Mouse (Mus musculus): ENCODE measurements around the gene Fam117a.

- no peak for TF ChIP-seq CTCF (IDR thresholded peaks at IDR 0.05; ENCODE audit: low read depth)
- no peak for TF ChIP-seq EP300 (optimal IDR thresholded peaks at IDR 0.05)
Observed at GRCm38 (mm10) chr11:95396548-95396947, 59.7 kb downstream of the Fam117a start.
